Mouse (Mus musculus) spleen, postnatal 10 days (tissue): ENCODE results near the gene Bmf.
A peak's percentile ranks its signal among the peaks of the same experiment; 100 is the strongest.

Experiments
- DNase-seq, 2 experiments: peaks; one replicate each; pipeline ENCODE4 v3.0.0; 2021 to 2022; ENCODE audit warnings: low spot score in 2 of 2

Gene Bmf

DNA sequence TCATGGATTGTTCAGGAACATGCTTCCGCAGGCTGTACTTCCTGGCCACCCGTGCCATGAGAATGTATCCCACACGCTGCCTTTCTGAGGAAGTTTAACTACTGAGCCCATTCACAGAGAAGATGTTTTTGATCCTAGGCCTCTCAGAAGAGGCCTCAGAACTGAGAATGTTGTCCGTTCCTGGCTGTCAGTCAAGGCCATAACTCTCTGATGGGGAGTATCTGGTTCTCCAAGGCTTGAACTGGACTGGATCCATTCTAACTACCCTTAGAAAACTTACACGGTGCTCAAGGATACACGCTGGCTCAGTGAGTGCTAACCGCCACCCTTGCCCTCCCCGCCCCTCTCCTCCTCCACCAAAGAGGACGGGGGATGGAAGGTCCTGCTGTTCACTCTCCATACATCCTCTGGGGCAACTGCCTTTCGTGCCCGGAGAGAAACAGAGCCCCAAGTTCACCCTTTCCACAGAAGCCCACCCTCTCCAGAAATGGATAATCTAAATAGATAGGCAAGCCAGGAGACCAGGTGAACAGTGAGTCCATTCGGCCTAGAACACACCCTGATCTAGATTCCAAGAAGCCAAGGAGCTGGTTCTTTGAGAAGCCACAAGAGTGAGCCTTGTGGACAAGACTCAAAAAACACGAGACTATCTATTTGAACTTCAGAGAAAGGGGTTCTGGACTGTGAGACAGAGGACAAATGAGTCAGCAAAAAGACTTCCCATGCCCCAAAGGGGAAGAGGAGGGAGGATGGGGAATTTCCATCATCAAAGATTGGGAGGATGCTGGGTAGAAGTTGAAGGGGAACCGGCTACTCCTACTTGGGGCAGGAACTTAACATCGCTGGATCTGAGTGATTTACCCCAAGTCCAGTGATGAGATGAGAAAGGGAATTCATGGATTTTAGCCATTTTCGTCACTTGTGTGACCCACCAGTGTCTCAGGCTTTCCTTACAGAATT is 36.8 kb downstream of the Bmf start:
- DNase-seq, result no peak

DNA sequence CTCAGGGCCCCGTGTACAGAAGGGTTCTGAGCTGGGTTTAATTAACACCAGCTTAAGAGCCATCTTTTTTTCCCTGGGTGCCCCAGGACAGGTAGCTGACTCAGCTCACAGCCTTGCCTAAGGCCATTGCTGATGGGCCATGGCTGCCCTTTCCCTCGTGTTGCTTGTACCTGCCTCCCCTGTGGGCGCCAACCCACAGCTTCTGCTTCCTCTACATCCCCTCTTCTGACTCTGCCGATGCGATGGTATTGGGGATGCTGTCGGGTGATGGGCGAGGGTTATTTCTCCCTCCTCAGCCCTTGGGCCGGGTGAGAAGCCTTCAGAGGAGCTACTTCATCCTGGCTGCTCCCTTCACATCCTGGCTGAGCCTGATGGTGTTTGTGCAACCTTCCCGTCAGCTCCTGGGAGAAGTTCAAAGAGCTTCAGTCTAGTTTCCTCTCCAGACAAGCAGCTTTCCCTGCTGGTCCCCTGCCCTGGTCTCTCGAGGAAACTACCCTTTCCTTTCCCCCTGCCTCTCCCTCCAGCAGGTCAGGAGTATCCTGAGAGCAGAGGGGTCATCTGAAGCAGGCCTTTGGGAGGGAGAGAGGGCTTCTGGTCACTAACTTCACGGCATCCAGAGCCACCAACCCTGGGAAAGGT is 37.6 kb downstream of the Bmf start:
- DNase-seq, result no peak

GRCm38 (mm10) chr2:118510447-118511310 is 38.8 kb downstream of the Bmf start:
- DNase-seq, result peak in 1 of 2 experiments; percentile 46

GRCm38 (mm10) chr2:118509688-118510446 is 39.6 kb downstream of the Bmf start:
- no peak for DNase-seq

- no peak for DNase-seq
Observed at GRCm38 (mm10) chr2:118507126-118507525, 42.4 kb downstream of the Bmf start.

DNA sequence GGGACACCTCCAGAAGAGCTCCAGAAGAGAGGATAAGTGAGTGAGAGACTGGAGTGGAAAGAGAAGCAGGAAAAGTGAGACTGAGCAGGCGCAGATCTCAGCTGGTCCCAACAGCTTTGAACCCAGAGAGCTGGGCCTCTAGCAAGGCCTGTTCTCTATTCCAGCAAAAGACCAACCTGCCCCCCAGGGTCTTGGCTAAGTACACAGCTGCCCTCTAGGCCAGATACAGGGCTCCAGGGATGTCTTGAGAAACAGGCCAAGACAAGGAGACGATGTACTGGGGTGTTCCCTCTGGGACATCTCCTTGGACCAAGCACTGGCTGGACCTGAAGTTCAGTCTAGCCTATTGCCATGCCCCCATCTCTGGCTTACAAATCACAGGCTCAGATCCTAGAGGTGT is 49.3 kb downstream of the Bmf start:
- no peak for DNase-seq

DNA sequence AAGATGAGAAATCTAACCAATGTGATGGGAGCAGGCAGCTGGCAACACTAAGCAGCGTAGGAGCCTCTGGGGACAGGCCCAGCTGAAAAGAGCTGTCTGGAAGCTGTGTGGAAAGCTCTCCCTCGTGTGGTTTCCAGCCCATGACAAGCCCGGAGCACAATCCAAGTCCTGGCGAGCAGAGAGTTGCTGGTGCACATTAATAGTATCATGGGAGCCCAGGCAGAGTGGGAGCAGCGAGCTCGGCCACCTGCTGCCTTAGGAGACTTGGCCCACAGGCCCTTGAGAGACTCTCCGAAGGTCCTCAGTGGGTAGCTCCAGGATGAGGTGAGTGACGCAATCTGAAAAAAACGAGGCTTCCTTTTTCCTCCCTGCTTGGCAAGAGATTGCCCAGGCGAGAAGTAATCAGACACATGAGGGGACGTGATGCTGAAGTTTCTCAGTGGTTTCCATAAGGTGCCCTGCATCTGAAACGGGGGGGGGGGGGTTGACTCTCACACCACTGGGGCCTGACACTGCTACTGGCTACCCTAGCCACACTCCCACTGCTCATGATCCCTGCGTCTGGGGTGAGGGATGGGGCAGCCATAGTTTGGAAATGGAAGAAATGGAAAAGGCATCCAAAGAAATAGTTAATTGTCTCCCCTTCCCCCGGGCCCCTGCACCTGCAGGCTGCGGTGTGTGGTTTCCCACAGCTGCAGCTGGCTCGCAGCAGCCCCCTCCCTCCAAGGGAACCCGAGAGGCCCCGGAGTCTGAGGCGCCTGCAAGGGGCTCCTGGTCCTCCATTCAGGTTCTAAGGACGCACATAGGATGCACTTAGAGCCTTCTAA is 50.1 kb downstream of the Bmf start:
- peak in 1 of 2 experiments; percentile 49 for DNase-seq

GRCm38 (mm10) chr2:118498476-118498875 is 51.0 kb downstream of the Bmf start:
- no peak for DNase-seq

- DNase-seq, result no peak
Observed at GRCm38 (mm10) chr2:118497890-118498289, 51.6 kb downstream of the Bmf start.

- DNase-seq, result no peak
Observed at GRCm38 (mm10) chr2:118495024-118495423, 54.5 kb downstream of the Bmf start.

DNA sequence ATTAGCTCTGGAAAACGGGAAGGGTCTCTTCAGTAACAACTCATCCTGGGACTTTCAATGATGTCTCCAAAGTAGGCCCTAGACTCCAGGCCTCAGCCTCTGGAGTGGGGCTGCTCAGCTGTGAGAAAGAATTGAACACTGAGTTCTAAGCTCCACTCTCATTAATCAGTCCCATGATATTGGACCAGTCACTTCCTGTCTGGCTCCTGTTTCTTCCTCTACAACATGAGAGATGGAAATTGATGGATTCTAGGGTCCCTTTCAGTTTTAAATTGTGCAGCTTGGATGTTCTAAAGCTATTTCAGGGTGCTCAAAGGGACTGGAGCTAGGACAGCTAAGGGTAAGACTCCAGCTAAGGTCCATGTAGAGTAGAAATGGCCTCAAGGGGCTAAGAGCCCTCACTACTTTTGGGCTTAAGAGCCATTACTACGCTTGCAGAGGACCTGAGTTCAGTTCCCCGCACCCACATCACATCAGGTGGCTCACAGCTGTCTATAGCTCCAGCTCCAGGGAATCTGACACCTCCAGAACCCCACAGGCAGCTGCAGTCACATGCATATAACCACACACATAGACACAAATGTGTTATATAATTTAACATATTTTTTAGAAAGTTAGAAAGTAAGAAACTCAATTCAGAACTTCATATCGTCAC is 57.6 kb downstream of the Bmf start:
- no peak for DNase-seq

DNA sequence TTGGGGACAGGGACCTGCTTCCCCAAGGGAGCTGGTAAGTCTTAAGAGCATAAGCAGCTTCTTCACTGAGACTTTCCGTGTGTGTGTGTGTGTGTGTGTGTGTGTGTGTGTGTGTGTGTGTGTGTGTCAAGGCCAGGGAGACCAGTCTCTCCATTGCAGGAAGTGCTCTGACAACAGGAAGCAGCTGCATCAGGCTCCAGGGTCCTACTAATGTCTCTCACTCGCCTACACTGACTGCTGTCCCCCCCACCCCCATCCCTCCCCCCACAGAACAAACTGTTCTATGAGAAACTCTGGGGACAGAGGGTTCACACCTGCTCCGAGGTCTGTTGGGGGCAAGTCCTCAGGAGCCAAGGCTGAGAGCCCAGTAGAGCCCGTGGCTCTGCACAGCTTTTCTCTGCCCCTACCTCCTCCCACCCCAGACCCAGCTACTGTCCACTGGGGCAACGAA is 58.2 kb downstream of the Bmf start:
- peak in 1 of 2 experiments; percentile 71 for DNase-seq

DNA sequence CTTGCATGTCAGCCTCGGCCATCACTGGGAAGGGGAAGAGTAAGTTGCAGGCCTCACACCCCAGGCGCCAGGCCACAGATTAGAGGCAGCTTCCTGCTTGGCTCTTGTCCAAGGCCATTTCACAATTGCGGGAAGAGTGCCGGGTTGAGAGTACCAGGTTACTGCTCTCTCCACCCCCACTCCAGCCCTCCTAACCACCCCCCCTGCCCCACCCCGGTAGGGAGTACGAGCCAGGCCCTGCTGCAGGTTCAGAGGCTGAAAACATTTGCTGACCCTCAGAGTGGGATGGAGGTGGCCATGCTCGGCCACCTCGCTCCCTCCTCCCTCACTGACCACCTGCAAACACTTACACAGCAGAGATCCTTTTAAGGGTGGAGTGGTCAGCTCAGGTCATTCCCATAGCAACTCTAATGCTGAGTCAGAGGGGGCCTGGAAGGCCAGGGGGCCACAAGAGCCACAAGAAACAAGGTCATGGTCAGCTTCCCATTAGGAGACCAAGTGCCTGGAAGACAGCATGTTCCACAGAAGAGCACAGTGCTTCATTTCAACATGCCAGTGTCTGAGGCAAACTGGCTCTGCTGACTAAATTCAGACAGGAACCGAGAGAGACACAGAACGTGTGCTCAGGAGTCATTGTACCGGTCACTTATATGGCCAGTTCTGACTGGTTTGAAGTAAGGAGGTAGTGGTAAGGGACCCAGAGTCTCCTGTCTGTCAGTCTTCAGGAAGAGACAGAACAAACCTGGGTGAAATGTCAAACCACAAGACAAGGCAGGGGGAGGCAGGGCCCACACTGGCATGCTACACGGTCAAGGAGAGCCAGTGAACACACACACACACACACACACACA is 59.0 kb downstream of the Bmf start:
- DNase-seq, result peak in 1 of 2 experiments; percentile 51

DNA sequence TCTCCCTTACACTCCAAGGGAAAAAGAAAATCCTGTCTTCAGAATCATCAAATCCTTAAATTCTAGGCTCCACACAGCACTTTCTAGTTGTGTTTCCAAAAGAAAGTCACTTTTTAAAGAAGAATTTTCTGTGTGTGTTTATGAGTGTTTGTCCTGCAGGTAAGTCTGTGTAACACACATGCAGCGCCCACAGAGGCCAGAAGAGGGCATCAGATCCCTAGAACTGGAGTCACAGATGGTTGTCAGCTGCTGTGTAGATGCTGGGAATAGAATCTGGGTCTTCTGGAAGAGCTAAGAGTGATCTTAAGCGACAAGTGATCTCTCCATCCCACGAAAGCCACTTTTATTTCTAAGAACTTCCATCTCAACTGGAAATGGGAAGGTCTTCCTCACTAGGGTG is 61.7 kb downstream of the Bmf start:
- DNase-seq, result peak in 1 of 2 experiments; percentile 67

GRCm38 (mm10) chr2:118486933-118487332 is 62.6 kb downstream of the Bmf start:
- peak; percentile 81 to 89 for DNase-seq

GRCm38 (mm10) chr2:118485415-118485814 is 64.1 kb downstream of the Bmf start:
- no peak for DNase-seq

DNA sequence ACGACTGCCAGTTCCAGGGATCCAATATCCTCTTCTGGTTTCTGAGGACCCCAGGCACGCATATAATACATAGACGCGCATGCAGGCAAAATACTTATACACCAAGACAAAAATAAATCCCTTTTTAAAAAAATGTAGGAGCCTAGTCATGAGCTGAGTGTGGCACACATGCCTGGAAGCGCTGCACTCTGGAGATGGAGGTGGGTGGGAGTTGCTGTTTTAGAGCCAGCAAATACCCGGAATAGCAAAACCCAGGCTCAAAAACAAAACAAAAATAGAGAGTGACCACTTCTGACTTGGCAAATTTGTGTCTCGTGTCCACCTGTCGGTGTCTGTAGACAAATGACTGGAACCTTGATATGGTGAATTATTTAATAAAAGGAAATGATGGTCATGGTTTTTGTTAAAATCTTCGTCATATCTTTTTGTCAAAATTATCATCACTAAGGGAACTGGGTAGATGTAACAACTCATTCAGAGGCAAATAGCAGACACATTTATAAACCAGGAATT is 65.0 kb downstream of the Bmf start:
- DNase-seq, result no peak

DNA sequence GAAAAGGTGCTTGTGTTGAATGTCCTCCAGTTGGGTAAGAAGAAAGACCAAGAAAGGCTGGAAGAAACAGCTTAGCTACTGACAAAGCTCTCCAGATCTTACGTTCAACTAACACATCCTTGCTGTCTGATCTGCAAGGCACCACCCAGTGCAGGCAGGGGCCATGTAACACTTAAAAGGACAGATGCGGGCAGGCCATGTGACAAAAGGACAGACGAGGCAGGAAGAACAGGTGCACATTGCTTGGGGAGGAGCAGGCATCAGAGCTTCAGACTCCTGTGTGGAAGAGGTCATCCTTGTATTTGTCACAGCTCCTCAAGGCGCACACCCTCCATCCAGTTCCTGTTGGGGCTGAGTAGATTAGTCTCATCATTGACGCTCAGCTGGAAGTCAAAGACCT is 66.5 kb downstream of the Bmf start:
- no peak for DNase-seq

- DNase-seq, result no peak
Observed at GRCm38 (mm10) chr2:118480886-118481285, 68.6 kb downstream of the Bmf start.
